Mouse (Mus musculus): ENCODE measurements at regions not wholly inside any gene's neighbourhood (a gene's known extent, or its start where the extent isn't known, plus 50 kb on each side); places are given as distances from the start of the nearest gene placed in this dataset.

GRCm38 (mm10) chr1:154999501-155000131 lies 99.8 kb downstream of the Ier5 start:
- no peak for ATAC-seq (replicated peaks; ENCODE audit: low FRiP score, poor library complexity, severe bottlenecking)

DNA sequence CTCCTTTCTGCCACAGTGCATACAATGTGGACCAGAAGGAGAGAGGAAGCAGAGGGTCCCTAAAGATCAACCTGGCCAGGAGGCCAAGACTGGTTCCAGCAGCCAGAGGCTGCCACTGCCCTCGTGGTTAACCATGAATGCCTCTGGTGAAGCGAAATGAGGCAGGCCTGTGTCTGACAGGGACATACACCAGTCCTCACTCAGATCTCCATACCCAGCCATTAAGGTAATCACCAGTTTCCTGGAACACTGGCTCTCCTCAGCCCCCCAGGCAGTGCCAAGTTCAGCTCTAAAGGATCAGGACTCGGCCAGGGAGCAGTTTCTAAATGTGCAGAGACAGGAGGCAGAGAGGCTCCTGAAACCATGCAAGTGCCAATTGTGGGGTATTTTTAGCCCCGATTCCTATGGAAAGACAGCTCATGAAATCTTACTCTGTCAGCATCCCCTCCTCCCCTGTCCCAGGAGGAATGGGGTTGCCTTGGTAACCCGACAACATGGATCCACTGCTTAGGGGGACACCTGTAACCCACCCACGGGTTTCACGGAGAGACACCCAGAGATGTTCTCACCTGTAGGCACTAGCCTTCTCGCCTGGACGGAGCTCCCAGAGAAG lies 103.6 kb downstream of the Ier5 start:
- ATAC-seq (replicated peaks; ENCODE audit: low FRiP score, poor library complexity, severe bottlenecking), result no peak

- no peak for ATAC-seq (replicated peaks; ENCODE audit: low FRiP score, poor library complexity, severe bottlenecking)
These were observed 105.2 kb downstream of the Ier5 start for GRCm38 (mm10) chr1:154993927-154994856.

DNA sequence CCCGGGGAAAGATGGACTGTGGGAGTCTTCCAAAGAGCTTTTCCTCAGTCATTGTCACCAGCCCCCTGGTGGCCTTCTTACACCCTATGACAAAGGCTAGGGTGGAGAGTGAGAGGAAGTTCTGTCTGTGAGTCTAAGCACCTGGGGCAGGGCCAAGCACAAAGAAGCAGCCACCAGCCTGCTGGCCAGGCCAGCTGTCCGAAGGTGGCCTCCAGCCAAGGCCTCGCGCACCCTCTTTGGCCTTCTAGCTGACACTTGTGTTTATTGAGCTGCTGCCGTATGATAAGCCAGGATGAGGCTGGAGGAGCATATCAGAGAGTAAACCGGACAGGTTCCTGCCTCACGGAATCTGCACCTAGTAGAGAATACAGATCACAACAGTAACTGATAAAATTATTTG lies 99.0 kb upstream of the Cacna1e start:
- no peak for ATAC-seq (replicated peaks; ENCODE audit: low FRiP score, poor library complexity, severe bottlenecking)

DNA sequence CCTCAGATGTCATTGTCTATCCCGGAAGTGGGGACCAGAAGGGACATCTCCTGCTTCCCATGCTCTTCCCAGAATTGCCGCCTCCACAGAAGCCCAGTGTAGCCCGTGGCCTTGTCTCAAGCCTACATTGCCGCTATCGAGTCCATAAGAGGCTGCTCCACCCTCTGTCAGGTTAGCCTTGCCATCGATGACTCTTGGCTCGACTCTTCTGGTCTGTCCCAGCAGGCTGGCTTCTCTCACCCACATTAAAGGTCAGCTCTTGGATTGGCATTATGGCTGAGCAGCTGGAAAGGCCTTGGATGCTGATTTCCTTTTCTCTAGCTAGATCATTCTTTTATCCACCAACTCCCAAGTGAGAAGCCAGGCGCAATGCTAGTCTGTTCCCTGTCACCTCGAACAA lies 98.5 kb upstream of the Cacna1e start:
- ATAC-seq (replicated peaks; ENCODE audit: low FRiP score, poor library complexity, severe bottlenecking), result no peak

DNA sequence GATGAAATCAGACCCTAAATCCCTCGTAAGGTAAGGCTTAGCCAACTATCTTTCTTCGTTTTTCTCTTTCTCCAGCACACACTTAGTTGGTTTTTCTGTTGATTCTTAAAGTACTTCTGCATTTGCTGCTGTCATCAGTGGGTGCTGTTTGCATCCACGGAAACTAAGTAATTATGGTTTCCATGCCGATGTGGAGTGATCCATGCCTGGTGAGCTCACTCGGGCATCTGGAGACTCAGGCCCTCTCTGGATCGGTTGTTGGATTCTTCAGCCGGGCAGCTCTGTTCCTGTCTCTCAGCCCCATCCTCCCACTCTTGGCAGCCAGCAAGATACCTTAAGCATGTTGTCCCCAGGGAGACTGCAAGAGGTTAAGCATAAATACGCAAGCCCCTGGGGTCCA lies 97.4 kb upstream of the Cacna1e start:
- no peak for ATAC-seq (replicated peaks; ENCODE audit: low FRiP score, poor library complexity, severe bottlenecking)

DNA sequence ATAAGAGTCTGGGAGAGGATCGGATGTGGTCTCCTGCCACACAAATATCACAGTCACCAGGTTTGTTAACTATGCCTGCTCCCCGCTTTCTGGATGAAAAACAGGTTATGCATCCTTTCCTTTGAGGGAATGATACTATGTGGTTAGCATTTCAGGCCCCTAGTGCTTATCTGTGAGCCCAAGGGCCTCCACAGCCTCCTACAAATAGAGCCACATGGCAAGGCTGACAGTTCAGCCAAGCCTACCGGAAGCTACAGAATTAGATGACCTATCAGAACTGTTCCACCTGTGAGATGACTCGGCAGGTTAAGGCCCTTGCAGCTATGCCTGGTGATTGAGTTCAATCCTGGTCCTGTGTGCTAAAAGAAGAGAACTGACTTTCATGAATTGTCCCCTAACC lies 91.4 kb upstream of the Cacna1e start:
- no peak for ATAC-seq (replicated peaks; ENCODE audit: low FRiP score, poor library complexity, severe bottlenecking)

GRCm38 (mm10) chr1:154961271-154961670 lies 77.0 kb upstream of the Cacna1e start:
- ATAC-seq (replicated peaks; ENCODE audit: low FRiP score, poor library complexity, severe bottlenecking), result no peak

DNA sequence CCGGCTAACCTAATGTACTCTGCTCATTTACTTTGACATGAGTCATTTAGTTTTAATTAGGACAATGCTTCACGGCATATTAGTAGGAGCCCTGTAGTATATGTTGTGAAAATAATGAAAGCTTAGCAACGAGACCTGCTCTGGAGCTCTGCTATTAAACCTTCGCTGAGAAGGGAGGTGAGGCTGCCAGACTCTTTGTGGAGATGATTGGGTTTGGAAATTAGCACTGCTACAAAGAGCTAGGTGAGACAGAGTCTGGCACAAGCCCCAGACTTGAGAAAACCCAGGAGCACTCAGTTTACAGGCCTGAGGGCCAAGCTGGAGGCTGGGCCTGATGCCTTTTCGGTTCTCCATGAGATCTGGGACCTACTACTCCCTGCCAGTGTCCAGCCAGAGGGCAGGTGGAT lies 72.3 kb upstream of the Cacna1e start:
- no peak for ATAC-seq (replicated peaks; ENCODE audit: low FRiP score, poor library complexity, severe bottlenecking)

GRCm38 (mm10) chr1:154952679-154953078 lies 68.4 kb upstream of the Cacna1e start:
- ATAC-seq (replicated peaks; ENCODE audit: low FRiP score, poor library complexity, severe bottlenecking), result no peak

Data from erythroid progenitor cell, adult 5-6 weeks (primary cell).